Mouse (Mus musculus) limb, embryonic 10.5 days (tissue): ENCODE measurements around the gene Rbfox3. TPM values are rescaled to one million over a fixed set of nuclear protein-coding genes. Genes with fewer than 3 reads are reported as not detected.

ENCODE experiments used
- DNase-seq: peaks from one replicate; pipeline ENCODE4 v3.0.0-alpha.2; 2017; ENCODE audit warnings: low spot score
- H3K27ac ChIP-seq: fragments of 300-500 bp; sonication (generic); 2 replicates; pipeline ENCODE4 v1.5.1; 2016; ENCODE audit warnings: mild to moderate bottlenecking
- H3K27me3 ChIP-seq: fragments of 300-500 bp; sonication (generic); 2 replicates; pipeline ENCODE4 v1.6.1; 2016; ENCODE audit warnings: low read depth, mild to moderate bottlenecking; ENCODE audit not compliant: poor library complexity, severe bottlenecking
- H3K36me3 ChIP-seq: fragments of 300-500 bp; sonication (generic); 2 replicates; pipeline ENCODE4 v1.6.1; 2016; ENCODE audit warnings: mild to moderate bottlenecking, moderate library complexity
- H3K4me1 ChIP-seq: fragments of 300-500 bp; sonication (generic); 2 replicates; pipeline ENCODE4 v1.6.1; 2016
- H3K4me3 ChIP-seq: fragments of 300-500 bp; sonication (generic); 2 replicates; pipeline ENCODE4 v1.5.1; 2016; ENCODE audit warnings: mild to moderate bottlenecking, moderate library complexity
- H3K9me3 ChIP-seq: fragments of 300-500 bp; sonication (generic); replicated peaks from 2 replicates; pipeline ENCODE4 v1.6.1; 2016; ENCODE audit warnings: mild to moderate bottlenecking
- WGBS: fragments of 180-500 bp; shearing (Covaris S2); methylation state at CpG from one replicate; pipeline ENCODE4 v1.1.7; 2016; 5-methylcytosine and 5-hydroxymethylcytosine counted together
- polyA plus RNA-seq: library from polyadenylated mRNA; unstranded; fragments of >200 nt; fragmentation: Nextera tagmentation; extraction: Ambion mirVana; gene quantifications from 2 replicates; pipeline ENCODE4 v1.2.1, GENCODE M21; 2016

The Rbfox3 gene
- polyA plus RNA-seq, 1 experiment from 2014 or later: 1.7 TPM

DNA sequence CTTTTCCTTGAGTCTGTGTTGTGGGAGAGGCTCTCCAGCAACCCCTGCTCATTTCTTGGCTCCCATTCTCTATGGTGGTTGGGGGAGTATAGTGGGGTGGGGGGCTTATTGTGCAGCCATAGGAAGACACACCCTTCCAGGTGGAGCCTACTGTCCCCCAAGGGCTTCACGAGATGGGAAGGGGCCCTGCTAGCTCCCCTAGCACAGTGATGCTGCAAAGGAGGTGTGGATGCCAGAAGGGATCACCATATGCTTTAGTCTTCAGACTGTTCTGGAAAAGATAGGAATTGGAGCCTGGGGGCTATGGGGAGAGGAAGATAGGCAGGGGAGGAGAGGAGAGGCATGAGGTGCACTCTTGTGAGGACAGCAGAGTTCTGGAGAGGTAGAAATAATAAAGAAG lies 153.9 kb downstream of the Rbfox3 start:
- Histone ChIP-seq H3K27me3 (0 out of 2 replicates have a peak, but pooled peaks cover 2% of the 10 kb centered on the region), H3K36me3 (no peaks in the 10 kb centered on the region), H3K4me3 (no peak overlapping the region), H3K9me3 (no peaks in the 10 kb centered on the region), H3K27ac (no peak overlapping the region), H3K4me1 (peaks cover 4% of the 10 kb centered on the region; the same call in 1 of the 2 replicates)
- WGBS: 88% methylated on average over 1 of the region's 1 CpGs
- no peak for DNase-seq

DNA sequence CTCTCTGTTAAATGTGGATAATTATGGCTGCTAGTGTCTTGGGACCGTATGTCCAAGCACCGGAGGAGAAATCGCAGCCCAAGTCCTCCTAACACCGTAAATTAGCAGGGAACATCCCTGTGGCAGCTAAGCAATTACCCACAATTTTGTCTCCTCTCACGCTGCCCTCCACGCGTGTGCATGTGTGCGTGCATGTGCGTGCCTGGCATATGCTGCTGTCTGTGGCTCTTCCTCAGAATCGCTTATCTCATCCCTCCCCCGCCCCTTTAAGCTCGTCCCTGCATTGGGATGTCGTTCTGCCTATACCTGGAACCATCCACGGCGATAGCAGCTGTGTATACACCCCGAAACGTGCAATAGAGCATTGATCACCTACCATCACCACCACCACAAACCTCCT lies 156.4 kb downstream of the Rbfox3 start:
- H3K36me3 ChIP-seq: no peaks in the 10 kb centered on the region
- no peaks in the 10 kb centered on the region for H3K9me3 ChIP-seq
- H3K4me3 ChIP-seq: no peak overlapping the region
- H3K27me3 ChIP-seq: no peaks in the 10 kb centered on the region
- 88% methylated on average over 17 of the region's 17 CpGs for WGBS
- no peak overlapping the region for H3K27ac ChIP-seq
- no peak for DNase-seq
- peaks cover 4% of the 10 kb centered on the region; the same call in 1 of the 2 replicates for H3K4me1 ChIP-seq

DNA sequence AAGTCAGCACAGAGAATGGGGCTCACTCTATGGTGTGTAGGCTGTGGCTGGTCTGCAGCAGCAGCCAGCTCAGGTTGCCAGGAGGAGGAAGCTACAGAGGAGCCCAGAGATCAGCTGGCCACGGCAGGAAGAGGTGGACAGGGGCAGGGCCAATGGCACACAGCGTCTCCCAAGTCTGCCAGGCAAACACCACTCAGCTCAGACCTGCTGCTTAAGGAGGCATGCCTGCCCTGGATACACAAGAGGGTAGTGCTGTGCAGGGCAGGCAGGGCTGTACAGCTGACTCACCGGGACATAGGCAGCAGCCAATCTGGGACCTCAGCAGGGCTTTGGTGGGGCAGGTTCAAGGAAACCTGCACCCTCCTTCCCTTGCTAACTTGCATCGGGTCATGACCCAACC lies 156.9 kb downstream of the Rbfox3 start:
- no peak overlapping the region for H3K4me3 ChIP-seq
- WGBS: 59% methylated on average over 4 of the region's 4 CpGs
- peaks cover 4% of the 10 kb centered on the region; the same call in 1 of the 2 replicates for H3K4me1 ChIP-seq
- no peaks in the 10 kb centered on the region for H3K27me3 ChIP-seq
- H3K36me3 ChIP-seq: no peaks in the 10 kb centered on the region
- no peak overlapping the region for H3K27ac ChIP-seq
- H3K9me3 ChIP-seq: no peaks in the 10 kb centered on the region
- DNase-seq: no peak

DNA sequence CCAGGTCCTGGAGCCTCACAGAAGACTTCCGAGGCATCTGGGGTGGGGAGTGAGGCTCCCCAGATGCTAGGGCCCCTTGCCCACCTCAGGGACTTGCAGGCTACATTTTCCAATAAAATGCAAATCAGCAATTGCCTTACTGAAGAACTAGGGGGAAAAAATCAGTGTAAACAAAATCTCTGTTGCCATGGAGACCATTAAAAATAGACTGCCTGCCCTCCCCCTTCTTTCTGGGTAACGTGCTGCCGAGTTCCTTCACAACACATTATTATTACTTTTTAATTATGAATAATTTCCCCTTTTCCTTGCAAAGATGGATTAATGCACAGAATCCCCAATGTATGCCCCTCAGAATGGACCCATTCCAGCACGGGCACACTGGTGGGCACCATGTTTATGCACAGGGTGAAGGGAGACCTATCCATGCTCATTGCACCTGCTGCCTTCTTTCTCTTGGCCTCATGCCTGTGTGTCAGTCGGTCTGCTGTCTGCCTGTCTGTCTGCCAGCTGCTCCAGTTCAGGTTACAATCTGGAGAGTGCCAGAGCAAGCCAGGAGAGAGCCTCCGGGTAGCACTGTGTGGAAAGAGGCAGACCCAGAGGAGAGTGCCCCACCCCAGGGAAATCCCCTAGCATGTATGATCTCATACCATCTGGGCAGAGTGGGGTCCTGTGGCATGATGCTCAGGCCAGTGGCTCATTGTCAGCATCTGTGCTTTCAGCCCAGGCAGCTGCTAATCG lies 159.3 kb downstream of the Rbfox3 start:
- peaks cover 4% of the 10 kb centered on the region; the same call in 1 of the 2 replicates for H3K4me1 ChIP-seq
- 77% methylated on average over 7 of the region's 7 CpGs for WGBS
- H3K4me3 ChIP-seq: no peak overlapping the region
- DNase-seq: no peak
- H3K27me3 ChIP-seq: peaks cover 7% of the 10 kb centered on the region; the same call in 1 of the 2 replicates
- H3K27ac ChIP-seq: no peak overlapping the region
- no peaks in the 10 kb centered on the region for H3K36me3 ChIP-seq
- no peaks in the 10 kb centered on the region for H3K9me3 ChIP-seq

DNA sequence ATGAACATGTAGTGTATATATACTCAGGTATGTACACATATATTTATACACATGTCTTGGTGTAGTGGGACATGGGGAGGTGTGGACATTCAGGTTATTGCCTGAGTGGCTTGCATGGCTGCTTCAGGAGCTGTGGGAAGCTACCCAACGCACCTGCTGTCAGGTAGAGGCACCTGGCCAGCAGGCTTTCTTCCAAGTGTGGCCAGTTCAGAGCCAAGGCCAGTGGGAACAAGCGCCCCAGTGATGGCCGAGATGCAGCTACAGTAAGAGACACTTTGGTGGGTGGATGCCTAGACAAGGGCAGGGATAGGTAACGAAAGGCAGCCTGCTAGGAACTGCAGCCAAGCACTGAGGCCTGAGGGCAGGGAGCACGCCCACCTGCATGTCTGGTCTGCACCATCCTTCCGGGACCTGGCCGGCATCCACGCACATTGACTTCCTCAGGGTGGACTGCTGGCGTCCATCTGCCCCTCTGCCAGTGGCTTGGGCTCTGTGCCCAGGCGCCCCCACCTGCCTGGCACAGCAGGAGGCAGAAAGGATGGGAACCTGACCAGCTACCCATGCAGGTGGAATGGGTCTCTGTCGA lies 160.6 kb downstream of the Rbfox3 start:
- no peaks in the 10 kb centered on the region for H3K9me3 ChIP-seq
- peaks cover 19% of the 10 kb centered on the region for H3K27me3 ChIP-seq
- DNase-seq: no peak
- H3K4me3 ChIP-seq: no peak overlapping the region
- 78% methylated on average over 11 of the region's 11 CpGs for WGBS
- H3K4me1 ChIP-seq: peaks cover 4% of the 10 kb centered on the region; the same call in 1 of the 2 replicates
- no peak overlapping the region for H3K27ac ChIP-seq
- no peaks in the 10 kb centered on the region for H3K36me3 ChIP-seq

DNA sequence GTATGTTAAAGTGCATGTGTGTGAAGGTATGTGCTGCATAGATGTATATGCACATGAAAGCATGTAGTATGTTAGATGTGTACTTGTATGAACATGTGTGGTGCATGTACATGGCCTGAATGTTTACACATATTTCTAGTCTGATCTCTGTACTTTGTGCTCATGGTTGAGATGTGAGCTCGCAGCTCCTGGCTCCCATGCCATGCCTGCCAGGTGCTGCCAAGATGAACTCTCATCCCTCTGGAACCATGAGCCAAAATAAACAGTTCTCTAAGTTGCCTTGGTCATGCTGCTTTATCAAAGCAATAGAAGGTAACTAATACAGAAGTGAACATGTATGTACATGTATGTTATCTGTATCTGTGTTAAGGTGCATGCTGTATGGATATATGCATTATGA lies 161.9 kb downstream of the Rbfox3 start:
- H3K27me3 ChIP-seq: peaks cover 31% of the 10 kb centered on the region
- no peak for DNase-seq
- no peak overlapping the region for H3K4me3 ChIP-seq
- H3K36me3 ChIP-seq: no peaks in the 10 kb centered on the region
- 86% methylated on average over 1 of the region's 1 CpGs for WGBS
- H3K9me3 ChIP-seq: no peaks in the 10 kb centered on the region
- no peak overlapping the region for H3K27ac ChIP-seq
- peaks cover 14% of the 10 kb centered on the region for H3K4me1 ChIP-seq

DNA sequence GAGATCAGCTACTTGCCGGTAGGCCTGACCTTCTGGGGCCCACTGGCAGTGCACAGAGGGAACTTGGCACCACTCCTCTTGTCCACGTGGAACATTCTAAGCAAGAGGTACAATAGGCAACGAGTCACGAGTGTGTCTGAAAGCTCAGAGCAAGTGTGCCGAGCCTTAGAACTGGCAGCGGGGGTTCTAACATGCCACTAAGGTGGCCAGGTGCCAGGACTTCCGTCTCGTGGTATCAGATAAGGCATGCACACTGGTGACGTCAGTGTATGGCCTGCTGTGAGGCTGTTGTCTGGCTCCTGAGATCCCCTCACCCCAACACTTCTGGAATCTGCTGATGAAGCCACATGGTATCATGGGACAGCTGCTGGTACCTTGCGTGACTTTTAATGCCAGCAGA lies 162.8 kb downstream of the Rbfox3 start:
- H3K9me3 ChIP-seq: no peaks in the 10 kb centered on the region
- H3K4me1 ChIP-seq: peaks cover 18% of the 10 kb centered on the region
- DNase-seq: no peak
- H3K36me3 ChIP-seq: no peaks in the 10 kb centered on the region
- H3K4me3 ChIP-seq: no peak overlapping the region
- peaks cover 40% of the 10 kb centered on the region for H3K27me3 ChIP-seq
- 83% methylated on average over 10 of the region's 10 CpGs for WGBS
- no peak overlapping the region for H3K27ac ChIP-seq

DNA sequence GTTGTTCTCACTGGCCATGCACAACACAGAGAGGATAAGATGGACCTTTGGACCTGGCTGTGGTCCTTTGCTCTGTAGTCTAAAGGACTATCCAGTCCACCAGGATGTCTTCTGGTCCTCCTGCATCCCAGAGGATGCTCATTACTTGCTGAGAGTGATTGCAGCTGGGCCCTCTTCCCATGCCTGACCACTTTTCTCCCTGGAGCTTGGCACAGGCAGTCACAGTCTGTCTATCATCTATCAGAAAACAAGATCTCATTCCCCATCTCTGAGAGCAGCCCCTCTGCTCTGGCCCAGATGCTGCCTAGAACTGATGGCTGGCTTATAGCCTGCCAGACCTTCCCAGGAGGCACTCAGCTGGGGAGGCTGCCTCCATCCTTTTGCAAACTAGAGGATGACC lies 166.1 kb downstream of the Rbfox3 start:
- peak overlapping the region; percentile 12; the same call in 1 of the 2 replicates for H3K27ac ChIP-seq
- peaks cover 21% of the 10 kb centered on the region for H3K4me1 ChIP-seq
- H3K27me3 ChIP-seq: peaks cover 67% of the 10 kb centered on the region

DNA sequence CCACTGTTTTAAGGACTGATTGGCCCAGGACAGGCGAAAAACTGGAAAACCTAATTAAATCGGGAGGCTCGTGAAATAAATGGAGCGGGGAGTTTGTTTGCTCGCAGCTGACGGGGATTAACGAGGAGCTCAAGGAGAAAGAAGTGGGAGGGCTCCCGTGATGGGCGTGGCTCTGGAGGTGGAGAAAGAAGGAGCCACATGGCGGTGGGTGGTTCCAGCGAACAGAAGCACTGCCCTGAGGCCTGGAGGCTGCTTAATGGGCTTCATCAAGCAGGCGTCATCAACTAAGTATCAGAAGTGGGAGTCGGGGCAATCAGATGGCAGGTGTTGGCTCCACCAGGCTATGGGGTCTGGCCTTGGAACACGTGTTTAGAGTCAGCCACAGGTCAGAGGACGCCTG lies 166.6 kb downstream of the Rbfox3 start:
- no peak overlapping the region for H3K27ac ChIP-seq
- peak overlapping the region; percentile 40 for H3K4me3 ChIP-seq
- H3K36me3 ChIP-seq: no peaks in the 10 kb centered on the region
- 1% methylated on average over 15 of the region's 15 CpGs for WGBS
- DNase-seq: peak; percentile 67
- H3K27me3 ChIP-seq: peaks cover 71% of the 10 kb centered on the region
- H3K9me3 ChIP-seq: no peaks in the 10 kb centered on the region
- peaks cover 24% of the 10 kb centered on the region for H3K4me1 ChIP-seq

More for the DNA sequence above, 166.1 kb downstream of the Rbfox3 start:
- H3K9me3 ChIP-seq: no peaks in the 10 kb centered on the region
- H3K36me3 ChIP-seq: no peaks in the 10 kb centered on the region
- no peak for DNase-seq
- no peak overlapping the region; the same call in 1 of the 2 replicates for H3K4me3 ChIP-seq

DNA sequence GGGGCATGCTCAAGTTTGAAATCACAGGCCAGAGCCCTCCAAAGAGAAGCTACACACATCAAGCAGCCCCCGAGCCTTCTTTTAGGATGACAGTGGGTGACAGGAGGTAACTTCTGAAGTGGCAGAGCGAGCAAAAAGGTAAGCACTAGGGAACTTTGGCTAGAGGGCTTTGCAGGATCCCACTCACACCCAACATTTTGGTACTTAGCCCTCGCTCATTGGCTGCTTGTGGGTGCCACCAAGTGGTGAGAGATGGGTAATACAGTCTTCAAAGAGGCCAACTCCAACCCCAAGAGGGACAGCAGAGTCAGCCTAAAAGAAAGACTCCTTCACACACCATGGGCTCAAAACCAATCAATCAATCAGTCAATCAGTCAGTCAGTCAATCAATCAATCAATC lies 168.6 kb downstream of the Rbfox3 start:
- Histone ChIP-seq H3K4me3 (no peak overlapping the region), H3K9me3 (no peaks in the 10 kb centered on the region), H3K4me1 (peaks cover 41% of the 10 kb centered on the region), H3K27me3 (peaks cover 74% of the 10 kb centered on the region), H3K27ac (no peak overlapping the region), H3K36me3 (no peaks in the 10 kb centered on the region)
- WGBS: 20% methylated on average over 3 of the region's 3 CpGs
- DNase-seq: peak; percentile 57

DNA sequence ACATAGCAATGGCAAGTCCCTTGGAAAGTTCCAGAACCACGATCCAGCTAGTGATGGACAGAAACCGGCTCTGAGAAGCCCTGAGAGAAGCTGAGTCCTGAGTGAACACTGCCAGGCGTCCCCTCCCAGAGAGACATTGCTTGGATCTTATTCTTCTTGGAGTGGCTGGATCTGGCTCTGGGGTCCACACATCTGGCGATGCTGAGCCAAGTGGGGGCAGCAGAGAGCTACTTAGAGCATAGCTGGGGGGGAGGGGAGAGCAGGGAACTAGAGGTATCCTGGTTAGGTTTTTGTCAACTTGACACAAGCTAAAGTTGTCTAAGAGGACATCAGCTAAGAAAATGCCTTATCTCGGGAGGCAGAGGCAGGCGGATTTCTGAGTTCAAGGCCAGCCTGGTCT lies 170.1 kb downstream of the Rbfox3 start:
- H3K36me3 ChIP-seq: no peaks in the 10 kb centered on the region
- DNase-seq: peak; percentile 41
- WGBS: 39% methylated on average over 6 of the region's 6 CpGs
- H3K27ac ChIP-seq: no peak overlapping the region
- H3K4me3 ChIP-seq: no peak overlapping the region
- H3K9me3 ChIP-seq: no peaks in the 10 kb centered on the region
- peaks cover 41% of the 10 kb centered on the region for H3K4me1 ChIP-seq
- H3K27me3 ChIP-seq: peaks cover 68% of the 10 kb centered on the region

DNA sequence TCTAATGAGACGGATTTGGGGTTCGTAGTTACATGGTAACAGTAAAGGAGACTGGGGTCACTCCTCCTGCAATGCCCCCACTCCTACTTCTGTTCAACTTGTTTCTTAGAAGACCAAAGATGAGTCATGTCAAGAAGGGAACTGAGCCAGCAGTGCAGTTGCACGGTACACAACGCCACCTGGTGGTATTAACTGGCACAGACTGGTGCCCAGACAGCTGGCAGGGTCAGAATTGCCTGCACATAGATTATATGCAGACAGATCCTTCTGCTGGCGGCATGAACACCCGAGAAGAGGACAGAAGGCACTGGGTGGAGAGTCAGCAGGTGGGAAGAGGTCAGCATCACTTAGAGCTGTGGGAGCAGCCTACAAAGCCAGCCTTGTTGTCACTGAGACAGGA lies 171.4 kb downstream of the Rbfox3 start:
- Histone ChIP-seq H3K36me3 (no peaks in the 10 kb centered on the region), H3K4me3 (no peak overlapping the region), H3K4me1 (peaks cover 34% of the 10 kb centered on the region), H3K9me3 (no peaks in the 10 kb centered on the region), H3K27me3 (peaks cover 64% of the 10 kb centered on the region), H3K27ac (no peak overlapping the region)
- 13% methylated on average over 6 of the region's 6 CpGs for WGBS
- peak; percentile 76 for DNase-seq
